ENCODE assay signal across 7 mouse cellular contexts in the genomic region with DNA sequence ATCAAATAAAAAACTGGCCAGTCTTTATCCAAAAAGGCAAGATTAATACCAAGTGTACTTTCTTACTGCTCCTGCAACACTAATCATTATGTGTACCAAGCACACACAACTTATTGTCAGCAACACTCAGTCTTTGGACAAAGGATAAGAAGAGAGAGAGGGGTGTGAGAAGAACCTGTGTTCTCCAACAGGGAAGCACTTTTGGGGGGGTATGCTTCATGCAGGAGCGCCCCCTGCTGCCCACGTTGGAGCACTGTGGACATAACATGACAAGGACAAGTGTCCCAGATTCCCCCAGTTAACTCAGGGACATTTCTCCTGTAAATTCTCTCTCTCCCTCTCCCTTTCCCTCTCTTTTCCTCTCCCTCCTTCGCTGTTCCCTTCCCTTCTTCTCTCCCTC. TPM values are rescaled to one million over a fixed set of nuclear protein-coding genes. Genes with fewer than 3 reads are reported as not detected.
DNase-seq lines count a peak whose midpoint lies in the region; ATAC-seq and TF ChIP-seq lines count a peak whose summit lies in the region.

No protein-coding gene starts in this region.

- no peak overlapping the region for H3K27ac ChIP-seq in left cerebral cortex, adult 2 months

- H3K4me3 ChIP-seq in left cerebral cortex, adult 2 months, result peak overlapping the region; percentile 71

- intact Hi-C loops in left cerebral cortex, adult 2 months (cut with DNase I), result loop anchor here (5.0 to 10.0 kb wide), 9 partner anchors 102 to 1648 kb away; no protein-coding TSS in a partner anchor
- intact Hi-C loops in heart, postnatal 10 days (cut with DNase I), result loop anchor here (5.0 to 10.0 kb wide), 4 partner anchors 188 to 1646 kb away; no protein-coding TSS in a partner anchor

- peak; percentile 79 for TF ChIP-seq CTCF in left cerebral cortex, adult 2 months (IDR thresholded peaks at IDR 0.05)

- 0 out of 2 replicates have a peak, but pooled peaks have one; percentile 42 for ATAC-seq in megakaryocyte progenitor cell, adult 5-6 weeks (replicated peaks; ENCODE audit: poor library complexity)

- peak; percentile 62 to 71 for DNase-seq in left cerebral cortex, adult 2 months (ENCODE audit: extremely low spot score in 1 of 2, low spot score in 2 of 2)
- DNase-seq in left cerebral cortex, adult 8-10 months (ENCODE audit: low spot score in 2 of 2), result no peak
- peak; percentile 62 for DNase-seq in ZHBTc4 (ENCODE audit: low read depth, low spot score)
- DNase-seq in cerebellum, adult 9-10 months, result peak; percentile 79
- peak; percentile 32 to 42 for DNase-seq in heart, postnatal 10 days
- DNase-seq in testis, postnatal 10 days (ENCODE audit: low spot score), result peak; percentile 72

RNA-seq across cellular contexts. Expression of a gene that starts 3.7 kb away (rescaled TPM):
- 100 to 1,000 TPM; 185 to 192 TPM for total RNA-seq in left cerebral cortex, adult 2 months (2021)
- total RNA-seq in left cerebral cortex, adult 8-10 months (2022), result 100 to 1,000 TPM; 172 to 203 (median 188) TPM
- total RNA-seq in heart, postnatal 10 days (2021), result 1 to 10 TPM in 1 of 2 experiments, under 1 TPM in 1; 0.64 to 1.6 TPM
- not detected in 2 replicates for total RNA-seq in megakaryocyte progenitor cell, adult 5-6 weeks (2015)
- total RNA-seq in megakaryocyte progenitor cell, adult 5-6 weeks (2017), result not detected in 2 replicates

Comparison
In these comparisons a context has a peak if more than half of its experiments do, and no peak if none do; other contexts are left out.
1. DNase-seq: peak in left cerebral cortex, adult 2 months (2 of 2), ZHBTc4 (single experiment), cerebellum, adult 9-10 months (single experiment), heart, postnatal 10 days (2 of 2) and testis, postnatal 10 days (single experiment); none in left cerebral cortex, adult 8-10 months (0 of 2).
2. RNA of a gene that starts 3.7 kb away (total RNA-seq): 172 to 203 TPM in left cerebral cortex, adult 8-10 months and 185 to 192 TPM in left cerebral cortex, adult 2 months; 0.64 to 1.6 TPM in heart, postnatal 10 days and not detected in megakaryocyte progenitor cell, adult 5-6 weeks; every median in the first group is over 10 times any median in the second.